Mouse (Mus musculus): ENCODE data around the gene Npl. TPM values are rescaled to one million over a fixed set of nuclear protein-coding genes. Genes with fewer than 3 reads are reported as not detected.

Gene Npl
- polyA plus RNA-seq, 1 experiment from 2014 or later, result 6.3 TPM

DNA sequence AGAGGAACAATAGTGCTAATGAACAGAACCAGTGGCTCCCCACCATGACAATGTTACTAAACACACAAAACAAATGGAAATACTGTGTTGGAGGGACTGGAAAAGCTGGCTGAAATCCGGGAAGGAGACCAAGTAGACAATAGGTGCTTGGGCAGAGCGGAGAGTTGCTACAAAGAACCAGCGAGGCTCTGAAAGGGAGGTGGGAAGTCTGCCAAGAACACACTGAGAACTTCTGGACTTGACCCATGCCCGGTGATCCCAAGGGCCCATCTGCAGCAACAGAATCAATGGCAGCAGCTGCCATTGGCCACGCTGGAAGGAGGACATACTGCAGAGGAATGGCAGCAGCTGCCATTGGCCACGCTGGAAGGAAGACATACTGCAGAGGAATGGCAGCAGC lies 43.6 kb downstream of the Npl start:
- no peaks in the 10 kb centered on the region for H3K36me3 ChIP-seq (ENCODE audit: control insufficient read depth, insufficient read depth, low read length)
- no peak overlapping the region for H3K4me3 ChIP-seq (ENCODE audit: low read depth, low read length)
- no peaks in the 10 kb centered on the region for H3K27me3 ChIP-seq (ENCODE audit: control insufficient read depth, insufficient read depth, low read length)
- no peak overlapping the region for H3K9ac ChIP-seq (ENCODE audit: low read depth, low read length)
- ATAC-seq (replicated peaks; ENCODE audit: insufficient number of reproducible peaks, low FRiP score, low TSS enrichment), result no peak
- no peaks in the 10 kb centered on the region for H3K4me1 ChIP-seq (ENCODE audit: control insufficient read depth, insufficient read depth, low read length)
- H3K27ac ChIP-seq (ENCODE audit: low read depth, low read length), result no peak overlapping the region
- no peaks in the 10 kb centered on the region for H3K9me3 ChIP-seq (replicated peaks; ENCODE audit: control insufficient read depth, low read length)
- no peak overlapping the region for H3K4me2 ChIP-seq
- 79% methylated on average over 5 of the region's 6 CpGs for WGBS (ENCODE audit: insufficient replicate concordance)

DNA sequence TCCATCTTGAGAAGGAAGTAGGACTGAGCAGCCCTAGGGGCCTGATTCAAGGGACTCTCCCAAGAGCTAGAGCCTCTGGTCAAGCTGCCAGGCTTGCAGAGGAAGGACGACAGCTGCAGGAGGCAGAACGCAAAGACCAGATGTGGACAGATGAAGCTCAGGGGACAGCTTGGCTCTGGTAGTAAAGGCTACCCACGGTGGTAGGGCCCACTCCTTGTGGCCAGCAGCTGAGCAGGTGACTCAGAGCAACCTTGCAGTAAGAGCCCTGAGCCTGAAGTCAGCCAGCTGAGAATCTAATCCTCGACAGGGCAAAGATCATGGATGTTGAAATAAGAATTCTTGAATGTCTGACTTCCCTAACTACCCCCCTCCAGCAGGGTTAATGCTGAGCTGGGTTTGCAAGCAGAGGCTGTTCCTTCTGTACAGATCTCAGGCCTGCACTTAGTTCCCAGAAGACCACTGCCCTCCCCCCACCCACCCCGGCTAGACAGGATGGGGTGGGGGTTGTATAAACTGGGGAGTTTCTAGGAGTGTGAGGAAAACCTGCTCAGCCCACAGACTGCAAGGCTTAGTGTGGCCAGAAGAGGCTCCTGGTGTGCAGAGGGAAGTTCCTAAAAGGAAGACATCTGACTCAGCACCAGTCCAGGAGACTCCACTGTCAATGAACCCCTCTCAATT lies 48.1 kb downstream of the Npl start:
- Histone ChIP-seq H3K9ac (ENCODE audit: low read depth, low read length) (no peak overlapping the region), H3K36me3 (ENCODE audit: control insufficient read depth, insufficient read depth, low read length) (no peaks in the 10 kb centered on the region), H3K27me3 (ENCODE audit: control insufficient read depth, insufficient read depth, low read length) (no peaks in the 10 kb centered on the region), H3K9me3 (replicated peaks; ENCODE audit: control insufficient read depth, low read length) (no peaks in the 10 kb centered on the region), H3K4me3 (ENCODE audit: low read depth, low read length) (no peak overlapping the region), H3K4me2 (no peak overlapping the region), H3K4me1 (ENCODE audit: control insufficient read depth, insufficient read depth, low read length) (no peaks in the 10 kb centered on the region), H3K27ac (ENCODE audit: low read depth, low read length) (no peak overlapping the region)
- whole genome bisulfite sequencing (ENCODE audit: insufficient replicate concordance), result 52% methylated on average over 5 of the region's 5 CpGs
- ATAC-seq (replicated peaks; ENCODE audit: insufficient number of reproducible peaks, low FRiP score, low TSS enrichment), result no peak

DNA sequence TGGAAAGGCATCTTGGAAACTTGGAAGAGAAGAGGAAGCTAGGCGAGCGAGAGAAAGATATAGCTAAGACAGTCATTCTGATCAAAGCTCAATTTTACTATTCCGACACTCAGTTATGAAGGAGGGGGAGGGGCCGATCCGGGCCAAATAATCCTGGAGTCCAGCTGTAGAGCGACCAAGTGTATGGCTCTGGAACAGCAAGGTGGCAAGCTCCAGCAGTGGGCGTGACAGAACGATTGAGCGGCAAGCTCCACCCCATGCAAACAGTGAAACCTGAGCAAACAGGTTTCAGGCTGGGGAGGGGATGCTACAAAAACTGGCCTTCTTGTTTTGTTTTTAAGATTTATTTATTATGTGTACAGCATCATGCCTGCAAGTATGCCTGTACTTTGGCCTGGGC lies 49.8 kb downstream of the Npl start:
- Histone ChIP-seq H3K4me2 (no peak overlapping the region), H3K4me1 (ENCODE audit: control insufficient read depth, insufficient read depth, low read length) (no peaks in the 10 kb centered on the region), H3K4me3 (ENCODE audit: low read depth, low read length) (no peak overlapping the region), H3K27ac (ENCODE audit: low read depth, low read length) (no peak overlapping the region), H3K9me3 (replicated peaks; ENCODE audit: control insufficient read depth, low read length) (no peaks in the 10 kb centered on the region), H3K27me3 (ENCODE audit: control insufficient read depth, insufficient read depth, low read length) (no peaks in the 10 kb centered on the region), H3K9ac (ENCODE audit: low read depth, low read length) (no peak overlapping the region), H3K36me3 (ENCODE audit: control insufficient read depth, insufficient read depth, low read length) (no peaks in the 10 kb centered on the region)
- no peak for ATAC-seq (replicated peaks; ENCODE audit: insufficient number of reproducible peaks, low FRiP score, low TSS enrichment)
- WGBS (ENCODE audit: insufficient replicate concordance), result 85% methylated on average over 9 of the region's 9 CpGs

DNA sequence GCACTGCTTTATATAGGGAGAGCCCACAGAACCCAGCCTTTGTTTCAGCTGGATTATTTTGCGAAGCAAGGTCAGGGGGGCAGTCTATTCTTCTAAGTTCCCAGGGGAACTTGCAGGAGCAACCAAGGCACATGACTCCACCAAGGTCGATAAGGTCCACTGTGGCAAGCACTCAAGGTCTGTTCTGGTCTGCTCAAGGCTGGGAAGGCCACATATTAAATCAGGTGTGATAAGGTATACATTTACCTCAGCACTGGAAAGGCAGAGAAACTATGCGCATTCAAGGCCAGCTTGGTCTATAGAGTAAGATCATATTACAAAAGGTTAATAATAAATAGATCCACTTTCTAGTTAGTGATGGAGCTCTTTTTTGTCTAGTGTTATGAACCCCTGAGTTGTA lies 53.8 kb downstream of the Npl start:
- no peak overlapping the region for H3K4me2 ChIP-seq
- no peaks in the 10 kb centered on the region for H3K36me3 ChIP-seq (ENCODE audit: control insufficient read depth, insufficient read depth, low read length)
- H3K4me3 ChIP-seq (ENCODE audit: low read depth, low read length), result no peak overlapping the region
- WGBS (ENCODE audit: insufficient replicate concordance), result 68% methylated on average over 3 of the region's 3 CpGs
- H3K4me1 ChIP-seq (ENCODE audit: control insufficient read depth, insufficient read depth, low read length), result no peaks in the 10 kb centered on the region
- no peaks in the 10 kb centered on the region for H3K9me3 ChIP-seq (replicated peaks; ENCODE audit: control insufficient read depth, low read length)
- H3K27me3 ChIP-seq (ENCODE audit: control insufficient read depth, insufficient read depth, low read length), result no peaks in the 10 kb centered on the region
- H3K27ac ChIP-seq (ENCODE audit: low read depth, low read length), result no peak overlapping the region
- no peak overlapping the region for H3K9ac ChIP-seq (ENCODE audit: low read depth, low read length)
- no peak for ATAC-seq (replicated peaks; ENCODE audit: insufficient number of reproducible peaks, low FRiP score, low TSS enrichment)

DNA sequence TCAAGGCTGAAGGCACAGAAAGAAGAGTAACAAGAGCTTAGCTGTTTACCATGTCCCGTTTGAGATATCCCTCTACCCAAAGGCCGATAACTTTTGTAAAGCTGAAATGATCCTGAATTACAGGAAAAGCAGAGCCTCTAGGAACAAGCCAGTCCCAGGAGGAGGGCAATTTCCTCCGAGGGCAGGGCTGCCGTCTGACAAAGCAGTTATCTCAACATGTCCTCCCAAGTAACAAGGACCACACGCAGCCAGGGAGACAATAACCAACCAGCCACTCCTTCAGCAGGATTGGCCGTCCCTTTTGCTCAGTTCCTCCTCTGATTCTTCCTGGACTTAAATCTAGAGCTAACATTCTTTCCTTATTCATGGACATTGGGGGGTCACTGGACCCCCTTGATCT lies 55.9 kb downstream of the Npl start:
- 22% methylated on average over 6 of the region's 6 CpGs for WGBS (ENCODE audit: insufficient replicate concordance)
- Histone ChIP-seq H3K4me1 (ENCODE audit: control insufficient read depth, insufficient read depth, low read length) (no peaks in the 10 kb centered on the region), H3K4me3 (ENCODE audit: low read depth, low read length) (no peak overlapping the region), H3K27me3 (ENCODE audit: control insufficient read depth, insufficient read depth, low read length) (no peaks in the 10 kb centered on the region), H3K36me3 (ENCODE audit: control insufficient read depth, insufficient read depth, low read length) (no peaks in the 10 kb centered on the region), H3K9ac (ENCODE audit: low read depth, low read length) (no peak overlapping the region), H3K9me3 (replicated peaks; ENCODE audit: control insufficient read depth, low read length) (no peaks in the 10 kb centered on the region), H3K4me2 (no peak overlapping the region), H3K27ac (ENCODE audit: low read depth, low read length) (no peak overlapping the region)
- no peak for ATAC-seq (replicated peaks; ENCODE audit: insufficient number of reproducible peaks, low FRiP score, low TSS enrichment)

DNA sequence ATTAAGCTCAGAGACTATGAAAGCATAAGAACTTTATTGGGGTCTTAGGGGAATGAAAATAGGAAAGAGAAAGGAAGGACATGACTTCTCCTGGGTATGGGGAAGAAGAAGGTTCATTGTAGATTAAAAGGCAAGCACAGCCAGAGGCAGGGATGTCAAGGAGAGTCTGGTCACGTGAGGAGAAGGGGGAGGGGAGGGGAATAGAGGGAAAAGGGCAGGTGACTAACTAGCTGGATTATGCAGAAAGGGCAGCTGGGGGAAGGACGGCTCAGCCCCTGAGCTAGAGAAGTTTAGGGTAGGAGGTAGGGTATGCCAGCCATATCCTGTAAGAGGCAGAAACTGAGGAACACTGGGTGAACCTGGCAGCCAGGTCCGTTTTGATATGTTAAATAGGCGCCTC lies 56.5 kb downstream of the Npl start:
- Histone ChIP-seq H3K9me3 (replicated peaks; ENCODE audit: control insufficient read depth, low read length) (no peaks in the 10 kb centered on the region), H3K4me1 (ENCODE audit: control insufficient read depth, insufficient read depth, low read length) (no peaks in the 10 kb centered on the region), H3K27me3 (ENCODE audit: control insufficient read depth, insufficient read depth, low read length) (no peaks in the 10 kb centered on the region), H3K4me3 (ENCODE audit: low read depth, low read length) (no peak overlapping the region), H3K4me2 (no peak overlapping the region), H3K27ac (ENCODE audit: low read depth, low read length) (no peak overlapping the region), H3K36me3 (ENCODE audit: control insufficient read depth, insufficient read depth, low read length) (no peaks in the 10 kb centered on the region), H3K9ac (ENCODE audit: low read depth, low read length) (no peak overlapping the region)
- ATAC-seq (replicated peaks; ENCODE audit: insufficient number of reproducible peaks, low FRiP score, low TSS enrichment), result no peak
- 20% methylated on average over 4 of the region's 4 CpGs for WGBS (ENCODE audit: insufficient replicate concordance)

DNA sequence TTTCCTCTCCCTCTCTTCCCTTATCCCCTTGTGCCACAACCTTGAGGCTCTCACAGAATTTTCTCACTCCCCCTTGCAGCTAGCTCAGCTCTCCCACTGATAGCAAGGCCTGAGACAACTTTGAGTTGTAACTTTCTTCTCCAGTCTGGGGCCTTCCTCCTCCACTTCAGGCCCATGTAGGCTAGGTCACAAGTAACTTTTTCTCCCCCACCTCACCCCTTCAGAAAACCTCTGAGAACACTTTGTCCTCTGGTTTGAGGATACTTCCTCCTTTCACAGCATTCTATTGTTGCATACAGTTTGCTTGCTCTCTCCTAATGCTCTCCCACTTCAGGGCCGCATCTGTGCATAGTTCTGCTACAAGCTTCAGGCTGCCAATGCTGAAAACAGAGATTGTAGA lies 58.0 kb downstream of the Npl start:
- ATAC-seq (replicated peaks; ENCODE audit: insufficient number of reproducible peaks, low FRiP score, low TSS enrichment), result no peak
- Histone ChIP-seq H3K4me3 (ENCODE audit: low read depth, low read length) (no peak overlapping the region), H3K9me3 (replicated peaks; ENCODE audit: control insufficient read depth, low read length) (no peaks in the 10 kb centered on the region), H3K27ac (ENCODE audit: low read depth, low read length) (no peak overlapping the region), H3K4me2 (no peak overlapping the region), H3K36me3 (ENCODE audit: control insufficient read depth, insufficient read depth, low read length) (no peaks in the 10 kb centered on the region), H3K27me3 (ENCODE audit: control insufficient read depth, insufficient read depth, low read length) (no peaks in the 10 kb centered on the region), H3K4me1 (ENCODE audit: control insufficient read depth, insufficient read depth, low read length) (no peaks in the 10 kb centered on the region), H3K9ac (ENCODE audit: low read depth, low read length) (no peak overlapping the region)
- 90% methylated on average over 1 of the region's 1 CpGs for WGBS (ENCODE audit: insufficient replicate concordance)

DNA sequence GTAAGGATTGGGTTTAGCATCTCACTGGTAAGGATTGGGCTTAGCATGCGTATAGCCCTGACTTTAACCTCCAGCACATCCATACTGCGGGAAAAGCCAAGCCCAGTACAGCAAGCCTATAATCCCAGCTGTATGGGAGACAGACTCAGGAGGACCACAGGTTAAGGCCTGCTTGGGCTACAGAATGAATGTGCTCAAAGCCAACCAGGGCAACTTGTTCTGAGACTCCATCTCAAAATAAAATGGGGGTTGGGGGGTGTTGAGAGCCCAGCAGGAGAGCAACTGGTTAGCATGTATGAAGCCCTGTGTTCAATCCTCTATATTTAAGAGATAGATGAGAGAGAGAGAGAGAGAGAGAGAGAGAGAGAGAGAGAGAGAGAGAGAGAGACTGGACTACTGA lies 58.5 kb downstream of the Npl start:
- Histone ChIP-seq H3K4me1 (ENCODE audit: control insufficient read depth, insufficient read depth, low read length) (no peaks in the 10 kb centered on the region), H3K27ac (ENCODE audit: low read depth, low read length) (no peak overlapping the region), H3K9me3 (replicated peaks; ENCODE audit: control insufficient read depth, low read length) (no peaks in the 10 kb centered on the region), H3K9ac (ENCODE audit: low read depth, low read length) (no peak overlapping the region), H3K36me3 (ENCODE audit: control insufficient read depth, insufficient read depth, low read length) (no peaks in the 10 kb centered on the region), H3K27me3 (ENCODE audit: control insufficient read depth, insufficient read depth, low read length) (no peaks in the 10 kb centered on the region), H3K4me2 (no peak overlapping the region), H3K4me3 (ENCODE audit: low read depth, low read length) (no peak overlapping the region)
- WGBS (ENCODE audit: insufficient replicate concordance), result 88% methylated on average over 2 of the region's 2 CpGs
- no peak for ATAC-seq (replicated peaks; ENCODE audit: insufficient number of reproducible peaks, low FRiP score, low TSS enrichment)

DNA sequence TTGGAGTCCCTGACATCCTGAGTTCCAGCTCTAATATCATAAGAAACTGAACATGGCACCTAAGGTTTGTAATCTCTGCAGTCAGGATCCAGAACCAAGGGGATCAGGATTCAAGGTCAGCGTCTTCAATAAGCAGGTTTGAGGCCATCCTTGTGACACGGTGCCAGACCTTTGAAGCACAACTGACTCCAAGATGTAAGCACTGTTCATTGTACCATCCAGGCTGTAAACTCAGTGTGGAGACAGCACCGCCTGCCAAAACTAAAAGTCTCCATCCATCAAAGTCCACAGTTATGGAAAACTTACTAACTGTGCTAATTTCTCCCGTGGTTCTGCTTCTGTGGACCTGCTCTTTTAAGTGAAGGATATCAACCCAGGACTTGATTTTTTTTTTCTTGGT lies 59.9 kb downstream of the Npl start:
- Histone ChIP-seq H3K27ac (ENCODE audit: low read depth, low read length) (no peak overlapping the region), H3K9me3 (replicated peaks; ENCODE audit: control insufficient read depth, low read length) (no peaks in the 10 kb centered on the region), H3K4me3 (ENCODE audit: low read depth, low read length) (no peak overlapping the region), H3K36me3 (ENCODE audit: control insufficient read depth, insufficient read depth, low read length) (no peaks in the 10 kb centered on the region), H3K4me1 (ENCODE audit: control insufficient read depth, insufficient read depth, low read length) (peaks cover 8% of the 10 kb centered on the region), H3K9ac (ENCODE audit: low read depth, low read length) (no peak overlapping the region), H3K27me3 (ENCODE audit: control insufficient read depth, insufficient read depth, low read length) (no peaks in the 10 kb centered on the region), H3K4me2 (no peak overlapping the region)
- WGBS (ENCODE audit: insufficient replicate concordance), result 85% methylated on average over 4 of the region's 4 CpGs
- no peak for ATAC-seq (replicated peaks; ENCODE audit: insufficient number of reproducible peaks, low FRiP score, low TSS enrichment)

Data from heart, embryonic 11.5 days (tissue).